Mouse (Mus musculus) limb, embryonic 13.5 days (tissue): Measurements from ENCODE around the gene Spon1. TPM values are rescaled to one million over a fixed set of nuclear protein-coding genes. Genes with fewer than 3 reads are reported as not detected.

Experiments
- ATAC-seq: fragments of 200-750 bp; cut with Nextera tagmentation; 2 replicates; pipeline ENCODE4 v1.8.0; 2017; ENCODE audit warnings: low read depth, moderate number of reproducible peaks, moderate TSS enrichment; ENCODE audit not compliant: low FRiP score
- H3K27ac ChIP-seq: fragments of 300-500 bp; sonication (generic); 2 replicates; pipeline ENCODE4 v1.5.1; 2015; ENCODE audit warnings: inconsistent platforms, mild to moderate bottlenecking, moderate library complexity
- H3K27me3 ChIP-seq: fragments of 300-500 bp; sonication (generic); 2 replicates; pipeline ENCODE4 v1.6.1; 2015; ENCODE audit warnings: mild to moderate bottlenecking, inconsistent platforms
- H3K36me3 ChIP-seq: fragments of 300-500 bp; sonication (generic); 2 replicates; pipeline ENCODE4 v1.6.1; 2015; ENCODE audit warnings: inconsistent platforms, mild to moderate bottlenecking, moderate library complexity
- H3K4me1 ChIP-seq: fragments of 300-500 bp; sonication (generic); 2 replicates; pipeline ENCODE4 v1.6.1; 2015; ENCODE audit warnings: inconsistent platforms
- H3K4me2 ChIP-seq: fragments of 300-500 bp; sonication (generic); replicated peaks from 2 replicates; pipeline ENCODE4 v1.6.1; 2015; ENCODE audit warnings: inconsistent platforms, mild to moderate bottlenecking, moderate library complexity
- H3K4me3 ChIP-seq: fragments of 300-500 bp; sonication (generic); 2 replicates; pipeline ENCODE4 v1.5.1; 2015; ENCODE audit warnings: moderate library complexity, mild to moderate bottlenecking, inconsistent platforms
- H3K9ac ChIP-seq: fragments of 300-500 bp; sonication (generic); 2 replicates; pipeline ENCODE4 v1.6.1; 2015; ENCODE audit warnings: mild to moderate bottlenecking, inconsistent platforms
- H3K9me3 ChIP-seq: fragments of 300-500 bp; sonication (generic); 2 replicates; pipeline ENCODE4 v1.6.1; 2016; ENCODE audit warnings: inconsistent platforms
- WGBS: fragments of 180-500 bp; shearing (Covaris S2); methylation state at CpG from one replicate; pipeline ENCODE4 v1.1.7; 2015; 5-methylcytosine and 5-hydroxymethylcytosine counted together
- polyA plus RNA-seq: library from polyadenylated mRNA; unstranded; fragments of >200 nt; fragmentation: Nextera tagmentation; extraction: Ambion mirVana; gene quantifications from 2 replicates; pipeline ENCODE4 v1.2.1, GENCODE M21; 2015

Spon1 gene
- polyA plus RNA-seq, 1 experiment from 2014 or later: 9.9 TPM

- peaks cover 2% of the 10 kb centered on the region; the same call in 1 of the 2 replicates for H3K27me3 ChIP-seq
- 92% methylated on average over 8 of the region's 8 CpGs for WGBS
These were observed 261.1 kb downstream of the Spon1 start for GRCm38 (mm10) chr7:114026923-114027322.

GRCm38 (mm10) chr7:114027406-114027805 is 261.6 kb downstream of the Spon1 start:
- Histone ChIP-seq H3K27me3 (peaks cover 2% of the 10 kb centered on the region; the same call in 1 of the 2 replicates), H3K36me3 (no peaks in the 10 kb centered on the region), H3K9ac (no peak overlapping the region), H3K4me3 (no peak overlapping the region), H3K27ac (no peak overlapping the region), H3K9me3 (no peaks in the 10 kb centered on the region), H3K4me1 (no peaks in the 10 kb centered on the region), H3K4me2 (no peak overlapping the region)
- ATAC-seq: no peak
- WGBS: 80% methylated on average over 3 of the region's 3 CpGs

More at GRCm38 (mm10) chr7:114026923-114027322, 261.1 kb downstream of the Spon1 start:
- no peak for ATAC-seq
- Histone ChIP-seq H3K4me2 (no peak overlapping the region), H3K27ac (no peak overlapping the region), H3K4me1 (no peaks in the 10 kb centered on the region), H3K36me3 (no peaks in the 10 kb centered on the region), H3K9me3 (no peaks in the 10 kb centered on the region), H3K4me3 (no peak overlapping the region), H3K9ac (no peak overlapping the region)

GRCm38 (mm10) chr7:114028828-114029227 is 263.0 kb downstream of the Spon1 start:
- H3K9me3 ChIP-seq: no peaks in the 10 kb centered on the region
- no peak overlapping the region for H3K9ac ChIP-seq
- H3K4me2 ChIP-seq: no peak overlapping the region
- H3K4me3 ChIP-seq: no peak overlapping the region
- no peaks in the 10 kb centered on the region for H3K27me3 ChIP-seq
- no peaks in the 10 kb centered on the region for H3K4me1 ChIP-seq
- H3K36me3 ChIP-seq: no peaks in the 10 kb centered on the region
- no peak overlapping the region for H3K27ac ChIP-seq
- no peak for ATAC-seq
- 95% methylated on average over 5 of the region's 5 CpGs for WGBS

GRCm38 (mm10) chr7:114029596-114029995 is 263.8 kb downstream of the Spon1 start:
- H3K4me1 ChIP-seq: no peaks in the 10 kb centered on the region
- H3K4me3 ChIP-seq: no peak overlapping the region
- H3K27me3 ChIP-seq: no peaks in the 10 kb centered on the region
- no peak overlapping the region for H3K4me2 ChIP-seq
- no peak overlapping the region for H3K9ac ChIP-seq
- H3K27ac ChIP-seq: no peak overlapping the region
- no peaks in the 10 kb centered on the region for H3K36me3 ChIP-seq
- H3K9me3 ChIP-seq: no peaks in the 10 kb centered on the region
- 76% methylated on average over 6 of the region's 6 CpGs for WGBS
- no peak for ATAC-seq

- no peak overlapping the region for H3K9ac ChIP-seq
- peaks cover 16% of the 10 kb centered on the region for H3K36me3 ChIP-seq
- no peaks in the 10 kb centered on the region for H3K27me3 ChIP-seq
- 90% methylated on average over 4 of the region's 4 CpGs for WGBS
- H3K27ac ChIP-seq: no peak overlapping the region
- H3K4me1 ChIP-seq: no peaks in the 10 kb centered on the region
- no peak for ATAC-seq
- no peak overlapping the region for H3K4me3 ChIP-seq
- no peaks in the 10 kb centered on the region for H3K9me3 ChIP-seq
- H3K4me2 ChIP-seq: no peak overlapping the region
These were observed 271.4 kb downstream of the Spon1 start for GRCm38 (mm10) chr7:114037237-114037636.

- 86% methylated on average over 4 of the region's 4 CpGs for WGBS
- Histone ChIP-seq H3K36me3 (peaks cover 19% of the 10 kb centered on the region), H3K4me2 (no peak overlapping the region), H3K9me3 (no peaks in the 10 kb centered on the region), H3K9ac (no peak overlapping the region), H3K4me3 (no peak overlapping the region), H3K4me1 (peaks cover 13% of the 10 kb centered on the region), H3K27me3 (no peaks in the 10 kb centered on the region), H3K27ac (no peak overlapping the region)
- ATAC-seq: no peak
These were observed 275.6 kb downstream of the Spon1 start for GRCm38 (mm10) chr7:114041349-114041748.

GRCm38 (mm10) chr7:114042973-114043928 is 277.5 kb downstream of the Spon1 start:
- 83% methylated on average over 26 of the region's 26 CpGs for WGBS
- Histone ChIP-seq H3K27ac (no peak overlapping the region), H3K27me3 (no peaks in the 10 kb centered on the region)

GRCm38 (mm10) chr7:114043929-114044549 is 278.2 kb downstream of the Spon1 start:
- H3K4me2 ChIP-seq: no peak overlapping the region
- no peak overlapping the region for H3K4me3 ChIP-seq
- H3K27ac ChIP-seq: no peak overlapping the region
- H3K4me1 ChIP-seq: peaks cover 13% of the 10 kb centered on the region
- no peaks in the 10 kb centered on the region for H3K9me3 ChIP-seq
- H3K9ac ChIP-seq: no peak overlapping the region
- no peaks in the 10 kb centered on the region for H3K27me3 ChIP-seq
- 65% methylated on average over 6 of the region's 6 CpGs for WGBS
- peaks cover 29% of the 10 kb centered on the region for H3K36me3 ChIP-seq
- no peak for ATAC-seq

More at GRCm38 (mm10) chr7:114042973-114043928, 277.5 kb downstream of the Spon1 start:
- H3K36me3 ChIP-seq: peaks cover 24% of the 10 kb centered on the region
- no peak overlapping the region for H3K4me3 ChIP-seq
- H3K4me1 ChIP-seq: peaks cover 13% of the 10 kb centered on the region
- no peaks in the 10 kb centered on the region for H3K9me3 ChIP-seq
- H3K4me2 ChIP-seq: no peak overlapping the region
- H3K9ac ChIP-seq: no peak overlapping the region
- no peak for ATAC-seq

- WGBS: 78% methylated on average over 2 of the region's 2 CpGs
- no peak overlapping the region for H3K4me2 ChIP-seq
These were observed 280.0 kb downstream of the Spon1 start for GRCm38 (mm10) chr7:114045814-114046213.

GRCm38 (mm10) chr7:114053720-114054119 is 287.9 kb downstream of the Spon1 start:
- 73% methylated on average over 4 of the region's 4 CpGs for WGBS

More at GRCm38 (mm10) chr7:114045814-114046213, 280.0 kb downstream of the Spon1 start:
- Histone ChIP-seq H3K36me3 (peaks cover 20% of the 10 kb centered on the region), H3K4me1 (peaks cover 13% of the 10 kb centered on the region), H3K27ac (no peak overlapping the region), H3K9me3 (no peaks in the 10 kb centered on the region), H3K27me3 (no peaks in the 10 kb centered on the region), H3K4me3 (no peak overlapping the region), H3K9ac (no peak overlapping the region)
- ATAC-seq: no peak

GRCm38 (mm10) chr7:114058166-114058565 is 292.4 kb downstream of the Spon1 start:
- H3K27me3 ChIP-seq: no peaks in the 10 kb centered on the region
- H3K4me3 ChIP-seq: no peak overlapping the region
- no peak overlapping the region for H3K27ac ChIP-seq
- no peaks in the 10 kb centered on the region for H3K36me3 ChIP-seq
- ATAC-seq: no peak
- WGBS: 93% methylated on average over 16 of the region's 16 CpGs
- H3K9ac ChIP-seq: no peak overlapping the region
- H3K4me1 ChIP-seq: no peaks in the 10 kb centered on the region
- H3K9me3 ChIP-seq: no peaks in the 10 kb centered on the region
- no peak overlapping the region for H3K4me2 ChIP-seq

More at GRCm38 (mm10) chr7:114053720-114054119, 287.9 kb downstream of the Spon1 start:
- Histone ChIP-seq H3K4me3 (no peak overlapping the region), H3K9ac (no peak overlapping the region), H3K4me1 (no peaks in the 10 kb centered on the region), H3K27ac (no peak overlapping the region), H3K36me3 (peaks cover 7% of the 10 kb centered on the region), H3K4me2 (no peak overlapping the region), H3K27me3 (no peaks in the 10 kb centered on the region), H3K9me3 (no peaks in the 10 kb centered on the region)
- no peak for ATAC-seq

GRCm38 (mm10) chr7:114058927-114059441 is 293.2 kb downstream of the Spon1 start:
- H3K9me3 ChIP-seq: no peaks in the 10 kb centered on the region
- H3K27me3 ChIP-seq: no peaks in the 10 kb centered on the region
- no peak overlapping the region for H3K9ac ChIP-seq
- no peak overlapping the region for H3K4me3 ChIP-seq
- ATAC-seq: no peak
- 81% methylated on average over 6 of the region's 6 CpGs for WGBS
- H3K4me1 ChIP-seq: peaks cover 5% of the 10 kb centered on the region; the same call in 1 of the 2 replicates
- no peak overlapping the region for H3K27ac ChIP-seq
- H3K36me3 ChIP-seq: no peaks in the 10 kb centered on the region
- no peak overlapping the region for H3K4me2 ChIP-seq
